Mouse (Mus musculus) thymus, adult 2 months (tissue): ENCODE results near the gene Efl1. TPM values are rescaled to one million over a fixed set of nuclear protein-coding genes. Genes with fewer than 3 reads are reported as not detected.
"Not testable (repeated sequence)": the region's sequence is repeated elsewhere in the genome, so short reads cannot be mapped to it uniquely, and the experiment has no call there.

ENCODE experiments used
- DNase-seq: peaks from one replicate; pipeline ENCODE4 v3.0.0; 2021
- H3K27ac ChIP-seq: fragments of 200-500 bp; 2 replicates; pipeline ENCODE4 v1.5.1; 2012; ENCODE audit warnings: low read length, control low read depth; ENCODE audit not compliant: control insufficient read depth, insufficient read depth
- H3K27me3 ChIP-seq: fragments of 200-500 bp; 2 replicates; pipeline ENCODE4 v1.6.1; 2012; ENCODE audit warnings: mild to moderate bottlenecking, low read length, moderate library complexity, mixed read lengths; ENCODE audit not compliant: control insufficient read depth, insufficient read depth
- H3K36me3 ChIP-seq: fragments of 200-500 bp; 2 replicates; pipeline ENCODE4 v1.6.1; 2012; ENCODE audit warnings: mild to moderate bottlenecking, low read length, moderate library complexity; ENCODE audit not compliant: control insufficient read depth, insufficient read depth
- H3K4me1 ChIP-seq: fragments of 200-500 bp; replicated peaks from 2 replicates; pipeline ENCODE4 v1.6.1; 2012; ENCODE audit warnings: low read length; ENCODE audit not compliant: control insufficient read depth, insufficient read depth
- H3K4me3 ChIP-seq: fragments of 200-500 bp; 2 replicates; pipeline ENCODE4 v1.5.1; 2012; ENCODE audit warnings: mild to moderate bottlenecking, low read length, control low read depth, moderate library complexity; ENCODE audit not compliant: control insufficient read depth, insufficient read depth
- CTCF ChIP-seq: fragments of 200-500 bp; IDR thresholded peaks from 2 replicates; pipeline ENCODE4 v1.5.1; 2012; ENCODE audit warnings: mild to moderate bottlenecking, control low read depth, low read length, moderate library complexity, borderline replicate concordance; ENCODE audit not compliant: control insufficient read depth, poor library complexity, insufficient read depth; ENCODE audit errors: extremely low read depth
- POLR2A ChIP-seq: fragments of 200-500 bp; IDR thresholded peaks from 2 replicates; pipeline ENCODE4 v1.6.1; 2012; ENCODE audit warnings: mild to moderate bottlenecking, low read length, control low read depth, moderate library complexity; ENCODE audit not compliant: control insufficient read depth, poor library complexity, insufficient read depth; ENCODE audit errors: extremely low read depth
- WGBS: fragments of 180-500 bp; shearing (Covaris S2); methylation state at CpG from one replicate; pipeline ENCODE4 v1.1.7; 2018; 5-methylcytosine and 5-hydroxymethylcytosine counted together
- polyA plus RNA-seq: library from polyadenylated mRNA; depleted of rRNA; stranded (reverse); fragments of >200 nt; gene quantifications from 2 replicates; pipeline ENCODE4 v1.2.3, GENCODE M21; 2012

Gene Efl1
- polyA plus RNA-seq, 1 experiment: 7.9 TPM

- no peak overlapping the region for H3K27ac ChIP-seq
- 90% methylated on average over 8 of the region's 8 CpGs for WGBS
- peaks cover 3% of the 10 kb centered on the region for H3K4me1 ChIP-seq
- no peak overlapping the region for H3K4me3 ChIP-seq
- no peaks in the 10 kb centered on the region for H3K27me3 ChIP-seq
- peaks cover 4% of the 10 kb centered on the region for H3K36me3 ChIP-seq
- no peak for DNase-seq
- TF ChIP-seq POLR2A (no peak), CTCF (no peak)
Measured at GRCm38 (mm10) chr7:82752171-82753085, 104.0 kb downstream of the Efl1 start.

GRCm38 (mm10) chr7:82755602-82756155 is 107.3 kb downstream of the Efl1 start:
- DNase-seq: no peak
- H3K4me1 ChIP-seq: no peaks in the 10 kb centered on the region
- H3K27me3 ChIP-seq: no peaks in the 10 kb centered on the region
- TF ChIP-seq CTCF (no peak), POLR2A (no peak)
- H3K4me3 ChIP-seq: no peak overlapping the region
- 56% methylated on average over 8 of the region's 8 CpGs for WGBS
- no peak overlapping the region for H3K27ac ChIP-seq
- H3K36me3 ChIP-seq: peaks cover 4% of the 10 kb centered on the region

- no peak for DNase-seq
- 96% methylated on average over 4 of the region's 4 CpGs for WGBS
- TF ChIP-seq POLR2A (no peak), CTCF (no peak)
- no peaks in the 10 kb centered on the region for H3K4me1 ChIP-seq
- no peak overlapping the region for H3K27ac ChIP-seq
- H3K4me3 ChIP-seq: no peak overlapping the region
- H3K27me3 ChIP-seq: no peaks in the 10 kb centered on the region
- peaks cover 1% of the 10 kb centered on the region for H3K36me3 ChIP-seq
Measured at GRCm38 (mm10) chr7:82758521-82758920, 110.1 kb downstream of the Efl1 start.

- 97% methylated on average over 4 of the region's 4 CpGs for WGBS
- TF ChIP-seq POLR2A (no peak), CTCF (no peak)
- H3K27ac ChIP-seq: no peak overlapping the region
- no peaks in the 10 kb centered on the region; the same call in 1 of the 2 replicates for H3K36me3 ChIP-seq
- H3K4me1 ChIP-seq: no peaks in the 10 kb centered on the region
- DNase-seq: no peak
- no peaks in the 10 kb centered on the region for H3K27me3 ChIP-seq
- H3K4me3 ChIP-seq: no peak overlapping the region
Measured at GRCm38 (mm10) chr7:82759091-82759490, 110.7 kb downstream of the Efl1 start.

GRCm38 (mm10) chr7:82764951-82765350 is 116.5 kb downstream of the Efl1 start:
- H3K27me3 ChIP-seq: no peaks in the 10 kb centered on the region
- no peak for TF ChIP-seq POLR2A
- no peak for TF ChIP-seq CTCF
- DNase-seq: no peak
- no peaks in the 10 kb centered on the region for H3K4me1 ChIP-seq
- H3K36me3 ChIP-seq: no peaks in the 10 kb centered on the region
- no peak overlapping the region for H3K27ac ChIP-seq
- WGBS: 79% methylated on average over 1 of the region's 1 CpGs
- H3K4me3 ChIP-seq: no peak overlapping the region

GRCm38 (mm10) chr7:82766623-82767022 is 118.2 kb downstream of the Efl1 start:
- WGBS: 83% methylated on average over 6 of the region's 6 CpGs
- no peak overlapping the region for H3K4me3 ChIP-seq
- no peak for TF ChIP-seq CTCF
- TF ChIP-seq POLR2A: no peak
- H3K36me3 ChIP-seq: no peaks in the 10 kb centered on the region
- no peak overlapping the region for H3K27ac ChIP-seq
- no peaks in the 10 kb centered on the region for H3K27me3 ChIP-seq
- no peak for DNase-seq
- no peaks in the 10 kb centered on the region for H3K4me1 ChIP-seq

GRCm38 (mm10) chr7:82770207-82770606 is 121.8 kb downstream of the Efl1 start:
- no peaks in the 10 kb centered on the region for H3K36me3 ChIP-seq
- DNase-seq: no peak
- WGBS: 92% methylated on average over 6 of the region's 6 CpGs
- H3K4me3 ChIP-seq: no peak overlapping the region
- peaks cover 15% of the 10 kb centered on the region for H3K4me1 ChIP-seq
- H3K27me3 ChIP-seq: no peaks in the 10 kb centered on the region
- TF ChIP-seq POLR2A (no peak), CTCF (no peak)
- H3K27ac ChIP-seq: no peak overlapping the region

GRCm38 (mm10) chr7:82770957-82771660 is 122.7 kb downstream of the Efl1 start:
- DNase-seq, H3K27me3 ChIP-seq, H3K36me3 ChIP-seq, H3K4me3 ChIP-seq, H3K27ac ChIP-seq: not testable (repeated sequence)
- H3K4me1 ChIP-seq: peaks cover 15% of the 10 kb centered on the region
- 90% methylated on average over 29 of the region's 29 CpGs for WGBS

- not testable (repeated sequence) for H3K27me3 ChIP-seq, H3K36me3 ChIP-seq, H3K4me3 ChIP-seq, H3K27ac ChIP-seq, DNase-seq
- H3K4me1 ChIP-seq: peaks cover 15% of the 10 kb centered on the region
- WGBS: 96% methylated on average over 25 of the region's 25 CpGs
Measured at GRCm38 (mm10) chr7:82771661-82772021, 123.2 kb downstream of the Efl1 start.
